Mouse (Mus musculus) urinary bladder, postnatal 0 days (tissue): ENCODE measurements around the gene Dse. TPM values are rescaled to one million over a fixed set of nuclear protein-coding genes. Genes with fewer than 3 reads are reported as not detected.

Experiments
- polyA plus RNA-seq: library from polyadenylated mRNA; unstranded; fragments of >200 nt; fragmentation: Nextera tagmentation; extraction: Ambion mirVana; gene quantifications from 2 replicates; pipeline ENCODE4 v1.2.1, GENCODE M21; 2015

The Dse gene
- 19.7 and 22.8 TPM in 2 replicates for polyA plus RNA-seq

DNA sequence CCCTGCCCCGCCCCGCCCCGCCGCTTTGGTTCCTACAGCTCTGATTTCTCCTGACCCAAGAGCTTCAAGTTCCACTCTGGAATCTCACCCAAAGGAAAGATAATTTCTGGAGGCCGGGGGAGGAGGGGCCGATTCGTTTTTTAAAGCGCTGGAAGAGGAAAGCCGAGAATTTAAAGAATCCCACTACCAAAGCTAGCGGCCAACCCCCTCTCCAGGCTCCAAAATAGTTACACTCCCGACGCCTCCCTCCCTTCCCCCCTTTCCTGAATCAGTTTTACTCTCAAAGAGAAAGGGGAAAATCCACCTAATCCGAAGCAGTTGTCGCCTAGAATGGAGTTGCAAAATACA, at the start of gene Dse:
Gene Dse, minus strand, starts transcription at position 213 of the 348 bp plus-strand sequence.

DNA sequence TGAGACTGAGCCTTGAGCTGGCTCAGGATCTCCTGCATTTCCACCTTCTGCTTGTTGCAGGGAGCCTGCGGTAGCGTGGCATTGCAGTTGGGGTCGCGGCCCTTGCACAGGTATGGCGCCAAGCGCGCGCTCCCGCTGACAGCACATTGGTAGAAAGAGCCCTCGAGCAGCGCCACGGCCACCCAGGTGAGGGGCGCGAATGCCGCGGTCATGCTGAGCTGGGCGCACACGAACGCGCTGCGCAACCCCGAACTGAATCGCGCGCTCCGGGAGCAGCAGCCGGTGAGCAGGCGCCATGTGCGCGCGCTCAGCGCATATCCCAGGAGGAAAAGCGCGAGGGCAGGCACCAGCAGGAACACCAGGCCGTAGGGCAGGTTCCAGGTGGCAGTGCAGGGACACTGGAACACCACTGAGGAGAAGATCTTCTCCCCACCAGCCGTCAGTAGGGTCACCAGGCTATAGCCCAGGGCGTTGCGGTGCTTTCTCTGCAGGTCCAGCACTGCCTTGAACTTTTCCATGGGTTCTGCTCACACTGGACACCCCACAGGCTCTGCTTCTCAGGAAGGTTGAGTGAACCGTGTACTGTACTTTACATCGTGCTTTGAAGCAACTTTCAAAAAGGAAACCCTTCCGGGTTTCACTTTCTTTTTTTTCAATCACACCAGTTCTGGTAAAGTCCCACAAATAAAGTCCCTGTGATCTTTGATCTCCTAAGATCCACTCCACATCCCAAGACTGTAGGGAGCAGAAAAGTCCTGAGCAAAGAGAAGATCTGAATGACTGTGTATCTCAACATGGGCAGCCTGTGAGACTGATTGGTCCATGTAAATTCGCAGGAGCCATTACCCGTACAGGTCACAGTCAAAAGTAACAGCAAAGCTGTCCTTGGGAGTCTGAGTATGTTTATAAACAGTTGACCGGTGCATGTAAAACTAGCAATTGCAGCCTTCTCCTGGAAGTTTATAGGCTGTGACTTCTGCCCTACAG, 79.8 kb downstream of the Dse start, which contains the start of gene Calhm6:
Gene Calhm6, minus strand, starts transcription at position 593 of the 987 bp plus-strand sequence.

Other genes with a start within 250 kb of the Dse start
- gene Rwdd1, start 188.1 kb downstream of the Dse start, polyA plus RNA-seq = 109 and 132 TPM in 2 replicates
- gene Trappc3l, start 170.1 kb downstream of the Dse start, polyA plus RNA-seq = 0.19 TPM in 1 of 2 replicates, not detected in the other
- gene Calhm4, start 163.4 kb downstream of the Dse start, polyA plus RNA-seq = not detected in 2 replicates
- 8.4 and 9.1 TPM in 2 replicates for gene Calhm5, start 111.2 kb downstream of the Dse start, polyA plus RNA-seq
- gene Calhm6, start 79.7 kb downstream of the Dse start, polyA plus RNA-seq = 0.73 and 1.7 TPM in 2 replicates
- gene Tspyl1, start 74.5 kb upstream of the Dse start, polyA plus RNA-seq = 61.2 and 75.4 TPM in 2 replicates
- 4.2 and 5.1 TPM in 2 replicates for gene Tspyl4, start 89.7 kb upstream of the Dse start, polyA plus RNA-seq
- 0.14 and 0.17 TPM in 2 replicates for gene Col10a1, start 182.3 kb upstream of the Dse start, polyA plus RNA-seq
- 9.3 and 10.0 TPM in 2 replicates for gene Nt5dc1, start 210.8 kb upstream of the Dse start, polyA plus RNA-seq